Mouse (Mus musculus): ENCODE data around the gene Npas1.

Npas1 gene

GRCm38 (mm10) chr7:16418713-16419112 is 58.8 kb downstream of the Npas1 start:
- no peak for DNase-seq (ENCODE audit: low spot score)

DNA sequence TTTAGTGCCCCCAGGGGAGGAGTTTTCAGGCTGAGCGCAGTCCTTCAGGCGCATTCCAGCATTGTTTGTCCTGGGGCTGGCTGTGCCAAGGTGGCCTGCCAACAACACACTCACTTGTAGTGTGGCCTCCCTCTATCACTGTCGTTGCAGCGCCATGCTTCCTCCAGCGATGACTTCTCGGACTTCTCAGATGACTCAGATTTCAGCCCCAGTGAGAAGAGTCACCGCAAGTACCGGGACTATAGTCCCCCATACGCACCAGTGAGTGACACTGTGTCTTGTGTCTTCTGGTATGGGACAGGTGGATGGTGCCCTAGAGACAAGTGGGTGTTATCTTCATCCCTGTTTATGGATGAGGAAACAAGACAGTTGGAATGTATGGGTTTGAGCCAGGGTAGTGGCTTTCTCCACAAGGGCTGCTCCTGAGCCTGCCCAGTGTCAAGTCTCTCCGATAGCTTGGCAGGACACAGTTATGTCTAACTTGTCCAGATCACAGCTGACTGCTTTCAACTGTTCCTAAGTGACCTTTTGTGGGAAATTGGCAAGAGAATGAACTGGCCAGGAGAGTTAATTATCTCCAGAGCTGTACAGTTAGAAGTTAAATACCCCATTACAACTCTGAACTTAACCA is 60.3 kb downstream of the Npas1 start:
- DNase-seq (ENCODE audit: low spot score): no peak

GRCm38 (mm10) chr7:16415426-16415825 is 62.1 kb downstream of the Npas1 start:
- no peak for DNase-seq (ENCODE audit: low spot score)

DNA sequence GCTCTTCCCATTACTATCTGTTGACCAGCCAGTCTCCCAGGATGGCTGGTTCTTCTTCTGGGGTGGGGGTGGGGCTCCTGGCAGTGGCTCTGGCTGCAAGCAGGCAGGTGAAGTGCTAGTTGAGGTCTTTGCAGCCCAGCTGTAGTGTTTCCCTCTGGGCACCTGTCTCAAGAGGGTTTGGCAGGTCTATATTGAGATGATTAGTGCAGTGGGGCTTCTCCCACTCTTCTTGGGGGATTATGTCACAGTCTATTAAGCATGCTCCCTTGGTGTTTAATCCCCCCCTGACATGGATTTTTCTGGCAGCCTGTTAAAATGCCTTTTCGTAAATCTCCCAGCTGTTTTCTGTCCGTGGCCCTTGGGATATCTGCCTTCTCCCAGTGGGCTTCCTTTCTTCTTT is 64.6 kb downstream of the Npas1 start:
- DNase-seq (ENCODE audit: low spot score): no peak

GRCm38 (mm10) chr7:16412220-16412896 is 65.2 kb downstream of the Npas1 start:
- no peak for DNase-seq (ENCODE audit: low spot score)

GRCm38 (mm10) chr7:16411100-16411499 is 66.4 kb downstream of the Npas1 start:
- DNase-seq (ENCODE audit: low spot score): no peak

GRCm38 (mm10) chr7:16406978-16407377 is 70.5 kb downstream of the Npas1 start:
- no peak for DNase-seq (ENCODE audit: low spot score)
